Mouse (Mus musculus) C2C12 (cell line): ENCODE results near the gene Mroh2a.

ENCODE experiments used
- CTCF ChIP-seq: IDR thresholded peaks from one replicate; pipeline ENCODE4 v1.5.1; 2011; ENCODE audit not compliant: control insufficient read depth, insufficient read depth, insufficient read length
- MAX ChIP-seq: IDR thresholded peaks from one replicate; pipeline ENCODE4 v1.6.1; 2011; ENCODE audit warnings: mild to moderate bottlenecking, control low read depth
- MYOD1 ChIP-seq: IDR thresholded peaks from one replicate; pipeline ENCODE4 v1.6.1; 2011; ENCODE audit warnings: low read depth; ENCODE audit not compliant: control insufficient read depth, insufficient read length
- USF1 ChIP-seq: IDR thresholded peaks from one replicate; pipeline ENCODE4 v1.6.1; 2011; ENCODE audit warnings: low read depth, mild to moderate bottlenecking, control low read depth, moderate library complexity

- no peak for TF ChIP-seq CTCF
- no peak for TF ChIP-seq MAX
- no peak for TF ChIP-seq MYOD1
- no peak for TF ChIP-seq USF1
Observed at GRCm38 (mm10) chr1:88200456-88200855, 26.3 kb upstream of the Mroh2a start, which contains the start of gene Ugt1a2.
